Mouse (Mus musculus): ENCODE data around the gene Slc22a6.

The Slc22a6 gene

DNA sequence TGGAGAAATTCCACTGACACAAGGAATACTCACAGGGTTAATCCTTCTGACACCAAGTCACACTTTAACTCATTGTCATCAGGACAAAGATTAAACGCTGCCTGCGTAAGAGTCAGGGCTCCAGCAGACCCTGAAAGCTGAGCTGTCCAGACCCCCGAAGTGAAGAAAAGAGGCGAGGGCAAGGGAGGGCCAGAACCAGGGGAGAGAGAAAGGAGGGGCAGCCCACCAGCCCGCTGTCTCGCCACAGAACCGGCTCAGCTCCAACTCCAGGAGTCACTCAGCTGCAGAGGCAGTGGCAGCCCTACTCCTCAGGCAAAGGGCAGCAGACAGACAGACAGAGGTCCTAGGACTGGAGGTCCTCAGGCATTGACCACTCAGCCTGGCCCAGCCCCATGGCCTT is at the start of gene Slc22a6:
Slc22a6 (plus strand) TSS at position 136 of the 400 bp plus-strand sequence.
- no peak for DNase-seq (ENCODE audit: low read depth, low spot score)

- no peak for DNase-seq (ENCODE audit: low read depth, low spot score)
These were observed 48.4 kb upstream of the Slc22a6 start for GRCm38 (mm10) chr19:8569453-8569863.

GRCm38 (mm10) chr19:8570341-8571040 is 47.3 kb upstream of the Slc22a6 start:
- DNase-seq (ENCODE audit: low read depth, low spot score) = no peak

GRCm38 (mm10) chr19:8571746-8572145 is 46.1 kb upstream of the Slc22a6 start:
- DNase-seq (ENCODE audit: low read depth, low spot score) = no peak

DNA sequence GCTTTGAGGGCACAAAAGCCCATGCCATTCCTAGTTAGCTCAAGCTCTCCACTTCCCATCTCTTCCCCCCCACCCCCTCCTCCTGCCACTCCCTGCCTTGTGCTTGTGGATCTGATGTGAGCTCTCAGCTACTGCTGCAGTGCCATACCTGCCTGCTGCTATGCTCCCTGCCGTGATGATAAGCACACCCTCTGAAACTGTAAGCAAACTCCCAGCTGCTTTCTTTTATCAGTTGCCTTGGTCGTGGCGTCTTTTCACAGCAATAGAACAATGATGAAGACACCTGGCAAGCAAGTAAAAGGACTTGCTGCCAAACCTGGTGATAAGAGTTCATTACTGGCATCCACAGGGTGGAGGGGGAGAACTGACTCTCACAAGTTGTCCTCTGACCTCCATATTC is 45.4 kb upstream of the Slc22a6 start:
- no peak for DNase-seq (ENCODE audit: low read depth, low spot score)

DNA sequence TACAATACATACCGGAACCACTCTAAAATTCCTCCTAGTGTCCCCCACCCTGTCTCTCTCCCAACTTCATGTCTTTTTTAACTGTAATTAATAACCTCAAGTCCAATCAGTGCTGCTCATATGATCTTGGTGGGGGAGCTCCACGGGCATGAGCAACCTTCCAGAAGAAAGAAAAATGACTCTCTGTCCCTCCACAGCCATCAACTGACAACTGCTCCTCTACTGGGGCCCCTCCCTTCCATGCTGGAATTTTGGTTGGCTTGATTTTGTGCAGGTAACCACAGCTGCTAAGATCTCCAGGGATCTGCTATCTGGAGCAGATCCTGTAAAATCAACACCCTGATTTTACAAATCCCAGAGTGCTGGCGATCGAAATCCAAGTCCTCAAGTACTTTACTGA is 40.4 kb upstream of the Slc22a6 start:
- no peak for DNase-seq (ENCODE audit: low read depth, low spot score)

DNA sequence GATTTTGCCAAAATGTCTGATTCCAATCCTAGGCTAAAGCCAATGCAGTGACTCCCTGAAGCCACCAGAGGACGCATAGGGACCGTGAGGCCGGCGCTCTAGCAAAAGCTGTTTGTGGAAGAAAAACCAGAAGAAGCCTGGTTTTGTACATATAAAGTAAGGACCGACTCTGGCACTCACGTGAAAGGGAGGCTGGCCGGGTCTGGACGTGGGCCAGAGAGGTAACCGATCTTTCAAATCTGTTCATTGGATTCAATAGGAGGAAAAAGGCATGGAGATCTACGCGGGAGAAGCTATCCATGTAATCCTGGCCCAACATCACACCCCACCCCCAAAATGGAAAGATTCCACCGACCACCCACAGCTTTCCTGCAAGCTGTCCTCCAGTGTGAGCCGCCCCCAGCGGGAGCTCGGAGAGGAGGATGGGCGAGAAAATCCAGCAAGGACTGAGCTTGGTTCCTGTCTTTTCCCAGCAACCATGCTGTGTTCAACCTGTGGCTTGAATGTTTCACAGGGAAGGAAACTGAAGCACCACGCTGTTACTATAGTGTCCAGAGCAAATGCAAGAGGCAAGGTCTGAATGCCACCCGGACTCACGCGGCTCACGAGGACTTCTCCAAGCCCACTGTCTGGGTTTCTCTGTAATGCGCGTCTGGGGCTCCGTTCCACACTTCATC is 39.4 kb upstream of the Slc22a6 start:
- DNase-seq (ENCODE audit: low read depth, low spot score) = peak; percentile 25

DNA sequence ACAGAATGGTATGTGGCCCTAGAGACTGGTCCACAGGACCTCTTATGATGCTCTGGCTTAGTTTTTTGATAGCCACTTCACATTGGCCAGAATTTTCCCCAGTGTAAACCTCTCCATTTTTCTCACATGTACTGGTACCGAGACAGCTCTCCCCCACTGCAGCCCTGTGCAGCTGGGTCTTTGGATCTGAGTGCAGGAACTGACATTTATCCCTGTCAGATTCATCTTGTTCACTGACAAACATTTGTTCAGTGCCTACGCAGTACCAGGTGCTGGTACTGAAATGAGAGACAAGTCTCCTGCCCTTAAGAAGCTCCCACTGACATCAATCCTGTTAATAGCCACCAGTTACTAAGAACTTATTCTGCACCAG is 38.9 kb upstream of the Slc22a6 start:
- DNase-seq (ENCODE audit: low read depth, low spot score) = no peak

- no peak for DNase-seq (ENCODE audit: low read depth, low spot score)
These were observed 32.5 kb upstream of the Slc22a6 start for GRCm38 (mm10) chr19:8585298-8585697.

DNA sequence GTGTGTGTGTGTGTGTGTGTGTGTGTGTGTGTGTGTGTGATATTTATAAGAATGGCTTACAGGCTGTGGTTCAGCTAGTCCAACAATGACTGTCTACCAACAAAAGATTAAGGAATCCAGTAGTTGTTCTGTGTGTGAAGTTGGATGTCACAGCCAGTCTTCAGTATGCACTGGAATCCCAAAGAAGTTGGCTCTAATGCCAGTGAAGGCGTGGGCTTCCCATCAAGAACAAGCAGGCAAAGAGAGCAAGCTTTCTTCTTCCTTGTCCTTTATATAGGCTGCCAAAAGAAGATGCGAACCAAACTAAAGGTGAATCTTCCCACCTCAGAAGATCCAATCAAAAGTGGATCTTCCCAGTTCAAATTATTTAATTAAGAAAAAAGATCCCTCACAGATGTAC is 31.9 kb upstream of the Slc22a6 start:
- DNase-seq (ENCODE audit: low read depth, low spot score) = no peak

DNA sequence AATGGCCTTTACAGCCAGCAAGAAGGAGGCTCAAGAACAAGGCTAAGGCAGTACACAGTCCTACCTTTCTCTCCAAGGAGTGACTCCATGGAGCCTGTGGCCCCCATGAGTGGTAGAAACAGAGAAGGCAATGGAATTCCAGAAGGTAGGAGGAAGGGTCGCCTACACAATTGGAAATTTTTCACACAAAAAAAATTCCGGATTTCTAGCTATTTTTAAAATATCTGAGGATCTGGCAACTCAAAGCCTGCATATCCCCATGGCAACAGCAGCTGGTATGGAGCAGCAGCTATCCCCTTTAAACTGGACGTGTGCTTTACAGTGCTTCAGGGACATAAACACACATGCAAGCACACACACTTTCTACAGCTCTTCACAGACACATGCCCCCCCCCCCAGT is 31.5 kb upstream of the Slc22a6 start:
- no peak for DNase-seq (ENCODE audit: low read depth, low spot score)

DNA sequence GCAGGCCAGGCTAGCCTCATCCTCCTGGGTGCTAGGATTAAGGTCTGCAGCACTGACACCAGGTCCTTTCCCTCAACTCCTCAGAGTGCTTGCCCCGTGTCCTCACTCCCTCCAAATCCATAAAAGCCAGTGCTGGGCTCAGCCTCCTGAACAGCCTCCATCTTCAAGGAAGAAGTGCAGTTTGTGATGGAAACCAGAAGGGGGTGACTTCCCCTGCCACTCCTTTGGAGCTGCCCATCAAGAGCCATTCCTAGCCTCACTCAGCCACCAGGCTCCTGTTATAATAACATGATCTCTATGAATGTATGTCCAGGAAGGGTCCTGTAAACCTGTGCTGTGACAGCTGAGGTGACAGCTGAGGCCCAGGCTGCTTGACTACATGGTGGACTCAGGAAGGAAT is 30.5 kb upstream of the Slc22a6 start:
- no peak for DNase-seq (ENCODE audit: low read depth, low spot score)

DNA sequence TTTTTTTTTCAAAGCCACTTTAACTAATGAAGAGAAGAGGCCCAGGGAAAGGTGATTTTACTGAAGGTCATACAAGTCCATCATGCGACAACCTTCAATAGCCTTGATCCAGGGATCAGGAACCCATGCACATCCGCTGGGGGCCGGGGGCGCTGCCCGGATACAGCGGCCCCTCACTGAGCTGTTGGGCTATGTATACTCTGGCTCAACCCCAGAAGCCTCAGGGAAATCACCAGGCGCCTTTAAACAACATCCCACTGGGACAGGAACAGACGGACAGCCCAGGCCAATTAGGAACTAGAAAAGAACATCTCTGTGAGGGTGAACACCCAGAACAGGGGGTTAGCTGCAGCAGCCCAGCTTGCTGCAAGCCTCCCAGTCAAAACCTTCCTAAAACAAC is 26.9 kb upstream of the Slc22a6 start, which contains the start of gene Slc22a8:
Slc22a8 (plus strand) TSS at position 301 of the 400 bp plus-strand sequence.
- DNase-seq (ENCODE audit: low read depth, low spot score) = no peak

GRCm38 (mm10) chr19:8592155-8592554 is 25.7 kb upstream of the Slc22a6 start:
- DNase-seq (ENCODE audit: low read depth, low spot score) = no peak

GRCm38 (mm10) chr19:8592873-8593408 is 24.9 kb upstream of the Slc22a6 start:
- DNase-seq (ENCODE audit: low read depth, low spot score) = no peak

- DNase-seq (ENCODE audit: low read depth, low spot score) = no peak
These were observed 24.0 kb upstream of the Slc22a6 start for GRCm38 (mm10) chr19:8593833-8594232.

DNA sequence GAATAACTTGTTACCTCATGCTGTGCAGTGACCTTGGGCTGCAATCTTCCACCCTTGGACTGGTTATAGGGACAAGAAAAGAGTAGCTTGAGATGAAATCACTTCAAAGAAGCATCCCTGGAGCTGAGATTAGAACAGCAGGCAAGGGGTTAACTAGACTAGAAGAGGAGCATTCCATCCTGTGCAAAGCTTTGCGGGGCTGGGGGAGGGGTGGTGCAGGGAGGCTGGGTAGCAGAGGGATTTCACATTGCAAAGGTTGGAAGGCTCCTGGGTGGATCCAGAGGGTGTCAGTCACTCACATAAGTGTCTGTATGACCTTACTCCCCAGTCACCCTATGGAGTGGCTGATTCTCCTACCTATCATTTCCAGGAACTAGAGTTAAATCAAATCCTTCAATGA is 23.3 kb upstream of the Slc22a6 start:
- DNase-seq (ENCODE audit: low read depth, low spot score) = no peak

- DNase-seq (ENCODE audit: low read depth, low spot score) = no peak
These were observed 20.6 kb upstream of the Slc22a6 start for GRCm38 (mm10) chr19:8597269-8597668.

DNA sequence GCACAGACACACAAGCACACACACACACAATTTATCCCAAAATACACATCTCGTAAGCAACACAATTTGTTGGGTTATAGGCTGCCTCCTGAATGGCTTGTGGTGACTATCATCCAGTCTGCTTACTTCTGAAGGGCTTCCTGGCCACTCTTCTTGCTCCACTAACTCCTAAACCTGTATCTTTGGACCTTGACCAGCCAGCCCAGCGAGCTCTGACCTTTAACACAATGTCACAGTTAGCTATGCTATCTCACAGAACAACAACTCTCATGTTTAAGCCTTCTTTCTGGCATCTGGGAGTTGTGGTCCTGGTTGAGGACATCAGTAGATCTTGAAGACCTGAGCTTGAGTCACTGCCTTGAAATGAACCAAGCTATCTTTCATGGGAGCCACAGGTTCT is 18.6 kb upstream of the Slc22a6 start:
- no peak for DNase-seq (ENCODE audit: low read depth, low spot score)

DNA sequence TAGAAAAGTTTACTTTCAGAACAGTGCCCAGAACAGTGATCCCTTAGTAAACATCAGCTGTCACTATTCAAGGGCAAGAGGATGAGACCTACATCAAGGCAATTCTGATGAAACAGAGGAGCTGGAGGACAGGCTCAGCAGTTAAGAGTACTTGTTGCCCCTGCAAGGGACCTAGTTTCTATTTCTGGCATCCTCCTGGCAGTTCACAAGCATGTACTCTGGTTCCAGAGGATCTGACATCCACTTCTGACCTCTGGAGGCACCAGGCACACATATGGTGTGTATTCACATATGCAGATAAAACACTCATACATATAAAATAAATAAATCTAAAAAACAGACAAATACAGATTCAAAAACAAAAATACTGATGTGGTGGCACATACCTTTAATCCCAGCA is 15.9 kb upstream of the Slc22a6 start:
- DNase-seq (ENCODE audit: low read depth, low spot score) = no peak

- DNase-seq (ENCODE audit: low read depth, low spot score) = no peak
These were observed 14.9 kb upstream of the Slc22a6 start for GRCm38 (mm10) chr19:8602914-8603313.

DNA sequence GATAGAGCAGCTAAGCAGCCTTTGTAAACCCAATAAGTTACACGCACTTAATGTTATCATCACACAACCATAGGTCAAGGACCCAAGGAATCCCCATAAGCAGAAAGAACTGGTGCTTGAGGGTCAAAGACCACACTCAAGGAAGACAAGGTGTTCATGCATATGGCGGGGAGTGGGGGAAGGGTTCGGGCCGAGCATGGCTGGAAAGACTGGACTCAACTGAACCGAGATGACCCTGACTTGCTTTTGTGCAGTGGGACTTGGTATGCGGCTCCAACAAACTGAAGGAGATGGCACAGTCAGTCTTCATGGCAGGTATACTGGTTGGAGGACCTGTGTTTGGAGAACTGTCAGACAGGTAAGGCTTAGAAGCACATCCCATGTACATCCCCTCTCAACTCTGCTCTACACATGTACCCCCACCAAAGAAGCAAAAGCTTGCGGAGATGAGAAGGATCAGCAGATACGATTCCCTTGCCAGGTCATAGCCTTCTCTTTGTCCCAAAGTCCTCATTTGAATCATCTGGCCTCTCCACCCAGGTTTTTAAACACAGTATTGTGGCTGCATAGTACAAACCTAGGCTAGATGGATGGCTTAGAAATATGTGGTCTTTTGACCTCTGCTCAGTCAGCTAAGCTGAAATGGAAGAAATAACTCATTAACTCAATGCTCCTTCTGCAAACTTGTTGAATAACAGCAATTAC is 13.2 kb upstream of the Slc22a6 start:
- DNase-seq (ENCODE audit: low read depth, low spot score) = no peak

- DNase-seq (ENCODE audit: low read depth, low spot score) = no peak
These were observed 12.6 kb upstream of the Slc22a6 start for GRCm38 (mm10) chr19:8605241-8605558.

Measured in retina, adult 2 months (tissue).